Mouse (Mus musculus) forelimb bud, embryonic 11.5 days (tissue): ENCODE measurements at regions not wholly inside any gene's neighbourhood (a gene's known extent, or its start where the extent isn't known, plus 50 kb on each side); places are given as distances from the start of the nearest gene placed in this dataset.
"Not testable (repeated sequence)": the region's sequence is repeated elsewhere in the genome, so short reads cannot be mapped to it uniquely, and the experiment has no call there.

Experiments used
- DNase-seq: peaks from one replicate; pipeline ENCODE4 v3.0.0-alpha.2; 2012; ENCODE audit warnings: low read depth, low spot score

DNA sequence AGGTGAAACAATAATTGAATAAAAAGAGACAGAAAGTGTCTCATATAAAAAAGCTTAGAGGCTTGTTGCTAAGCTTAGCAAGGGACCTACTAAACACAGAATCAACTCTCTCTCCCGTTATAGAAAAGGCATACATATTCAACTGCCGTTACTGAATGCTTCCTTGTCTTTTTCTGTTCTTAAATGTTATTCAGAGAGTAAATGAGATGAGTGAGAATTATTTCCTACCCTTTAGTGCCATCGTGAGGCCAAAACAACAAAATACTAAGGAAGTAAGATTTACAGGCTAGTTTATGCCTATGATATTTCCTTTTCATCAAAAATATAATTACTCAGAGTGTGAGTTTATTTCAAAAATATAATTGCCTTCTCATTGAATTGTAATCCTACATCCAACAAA, 686.6 kb upstream of the 1700008P02Rik start:
- DNase-seq: no peak

DNA sequence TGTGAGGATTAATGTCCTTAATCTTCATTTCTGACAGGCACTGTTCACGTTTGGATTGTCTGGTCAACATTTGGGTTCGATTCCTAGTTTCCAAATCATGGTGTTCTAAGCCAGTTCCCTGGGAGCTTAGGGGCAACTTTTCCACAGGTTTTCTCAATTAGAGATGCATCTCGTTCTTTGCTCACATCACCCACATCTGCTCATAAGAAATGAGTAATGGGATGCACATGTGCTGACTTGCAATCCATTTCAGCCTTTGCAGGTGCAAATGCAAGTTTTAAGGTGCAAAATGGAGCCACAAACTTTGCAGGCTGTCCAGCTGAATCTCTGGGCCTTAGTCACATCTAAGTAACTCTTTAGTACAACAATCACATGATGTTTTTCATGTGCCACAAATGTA, 678.3 kb upstream of the 1700008P02Rik start:
- DNase-seq: peak; percentile 75

DNA sequence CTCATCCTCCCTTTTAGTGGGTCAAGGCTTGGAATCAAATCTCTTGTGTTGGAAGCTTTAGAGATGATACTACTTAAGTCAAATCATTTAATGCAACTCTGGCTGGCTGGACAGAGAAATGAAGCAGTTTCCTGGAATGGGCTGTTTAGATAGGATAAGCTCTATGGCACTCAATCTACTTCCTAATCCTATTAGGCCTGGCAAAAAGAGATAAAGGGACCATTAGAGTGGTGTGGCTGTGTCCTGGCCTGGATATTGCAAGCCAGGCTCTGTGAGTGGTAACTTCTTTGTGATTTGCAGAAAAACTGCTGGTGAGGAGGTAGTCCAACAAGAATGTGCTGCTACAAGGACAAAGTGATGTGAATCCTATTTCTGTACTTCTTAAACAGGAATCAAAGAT, 670.8 kb upstream of the 1700008P02Rik start:
- no peak for DNase-seq

DNA sequence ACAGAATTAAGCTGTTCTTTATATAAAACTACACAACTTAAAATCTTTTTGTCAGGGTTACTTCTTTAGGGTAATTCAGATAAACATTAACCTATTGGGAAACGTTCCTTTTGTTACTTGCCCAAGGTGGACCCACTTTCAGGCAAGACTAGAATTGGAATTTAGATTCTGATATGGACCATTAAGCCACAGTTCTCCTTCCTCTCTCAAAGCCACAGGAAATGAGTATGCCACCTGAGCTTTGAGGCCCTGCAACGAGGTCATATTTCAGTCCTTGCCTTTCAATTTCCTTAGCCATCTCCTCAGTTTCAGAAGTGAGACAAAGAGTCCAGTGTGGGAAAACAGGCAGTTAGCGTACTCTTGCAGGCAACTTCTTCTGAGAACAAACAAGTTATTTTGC, 637.3 kb upstream of the 1700008P02Rik start:
- DNase-seq: peak; percentile 71

DNA sequence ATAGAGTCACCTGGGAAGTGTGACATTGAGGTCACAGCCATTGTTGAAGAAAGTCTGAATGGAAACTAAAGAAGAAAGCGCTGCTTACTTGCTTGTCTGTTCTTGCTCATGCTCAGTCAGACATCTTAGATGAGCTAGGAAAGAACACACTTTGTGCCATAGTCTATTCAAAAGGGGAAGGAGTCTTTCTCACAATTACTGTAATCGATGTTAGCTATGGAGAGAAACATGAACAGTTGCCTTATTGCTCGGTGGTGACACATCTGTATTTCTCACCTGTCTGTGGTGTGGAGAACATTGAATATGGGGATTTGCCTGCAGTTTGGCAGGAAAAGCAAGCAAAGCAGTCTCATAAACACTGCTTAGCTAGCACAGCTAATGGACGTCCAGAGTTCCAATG, 628.1 kb upstream of the 1700008P02Rik start:
- DNase-seq: no peak

DNA sequence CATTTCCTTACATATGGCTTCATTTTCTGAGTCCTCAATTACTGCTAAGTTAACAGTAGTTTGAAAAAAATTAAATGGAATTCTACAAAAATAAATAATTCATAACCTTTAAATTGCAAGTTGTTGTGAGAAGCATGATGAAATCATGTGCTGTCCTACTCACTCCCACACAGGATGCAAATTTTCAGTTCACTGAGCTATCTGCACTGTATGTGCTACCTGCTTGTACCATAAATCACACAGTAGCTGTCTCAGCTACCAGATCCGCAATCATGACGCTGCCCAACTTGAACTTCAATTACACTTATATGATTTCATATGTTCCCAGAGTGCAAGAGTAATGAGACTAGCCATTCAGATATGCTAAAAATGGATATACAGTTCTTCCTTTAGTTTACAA, 609.5 kb upstream of the 1700008P02Rik start:
- no peak for DNase-seq

DNA sequence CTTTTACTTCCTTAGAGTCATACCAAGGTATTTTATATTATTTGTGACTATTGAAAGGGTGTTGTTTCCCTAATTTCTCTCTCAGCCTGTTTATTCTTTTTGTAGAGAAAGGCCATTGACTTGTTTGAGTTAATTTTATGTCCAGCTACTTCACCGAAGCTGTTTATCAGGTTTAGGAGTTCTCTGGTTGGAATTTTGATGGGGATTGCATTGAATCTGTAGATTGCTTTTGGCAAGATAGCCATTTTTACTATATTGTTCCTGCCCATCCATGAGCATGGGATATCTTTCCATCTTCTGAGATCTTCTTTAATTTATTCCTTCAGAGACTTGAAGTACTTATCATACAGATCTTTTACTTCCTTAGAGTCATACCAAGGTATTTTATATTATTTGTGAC, 568.3 kb upstream of the 1700008P02Rik start:
- DNase-seq: not testable (repeated sequence)

DNA sequence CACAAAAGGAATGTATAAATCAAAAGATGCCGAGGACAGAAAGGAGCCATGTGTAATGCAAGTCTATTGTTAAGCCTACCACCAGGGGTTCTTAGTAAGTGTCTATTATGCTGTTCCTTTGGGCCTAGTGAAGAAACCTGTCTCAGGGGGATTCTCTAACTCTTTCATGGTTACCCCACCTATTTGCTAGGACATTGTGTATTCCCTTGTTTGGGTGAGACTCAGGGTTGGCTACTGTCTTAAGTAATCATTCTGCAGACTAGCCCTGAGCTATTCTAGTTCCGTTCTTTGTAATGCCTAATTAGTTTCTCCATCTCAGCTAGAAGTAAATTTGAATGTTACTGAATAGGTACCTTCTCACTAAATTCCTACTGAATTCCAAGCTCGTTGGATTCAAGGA, 546.4 kb upstream of the 1700008P02Rik start:
- DNase-seq: no peak

DNA sequence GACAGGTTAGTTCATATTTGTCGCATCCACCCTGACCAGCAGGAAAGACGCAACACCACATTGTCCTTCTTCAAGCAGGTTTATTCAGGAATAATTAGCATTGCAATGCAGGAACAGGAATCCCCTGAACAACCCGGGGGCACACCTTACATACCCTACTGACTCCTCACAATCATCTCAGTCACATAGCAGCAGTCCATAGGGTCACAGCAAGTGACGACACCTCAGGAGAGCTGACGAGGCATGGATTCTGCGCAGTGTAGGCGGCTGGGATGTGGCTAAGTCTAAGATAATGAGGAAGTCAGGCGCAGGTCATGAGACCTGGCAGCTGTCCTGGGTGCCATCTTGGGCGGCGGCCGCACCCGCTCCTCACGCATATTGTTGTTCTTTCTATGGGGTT, 518.8 kb upstream of the 1700008P02Rik start:
- no peak for DNase-seq

DNA sequence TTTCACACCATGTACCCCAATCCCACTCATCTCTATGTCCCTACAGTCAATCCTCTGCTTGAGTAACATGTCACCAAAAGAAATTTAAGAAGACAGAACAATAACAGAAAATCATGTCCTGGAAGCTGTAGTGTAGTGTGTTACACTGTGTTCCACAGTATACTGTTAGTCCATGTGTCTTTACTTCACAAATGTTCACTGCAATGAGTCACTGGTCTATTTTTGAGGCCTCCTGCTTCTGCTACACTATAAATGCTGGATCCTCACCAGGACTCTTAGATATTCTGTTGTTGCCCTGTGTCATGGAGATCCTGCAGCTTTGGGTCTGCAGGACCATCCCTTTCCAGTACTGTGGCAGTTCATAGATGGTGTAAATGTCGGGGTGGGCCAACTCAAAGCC, 514.5 kb upstream of the 1700008P02Rik start:
- no peak for DNase-seq
